Mouse (Mus musculus) embryonic fibroblast, embryonic 13.5 days (primary cell): ENCODE measurements around the gene Sympk. TPM values are rescaled to one million over a fixed set of nuclear protein-coding genes. Genes with fewer than 3 reads are reported as not detected.

Experiments
- H3K27ac ChIP-seq: 2 replicates; pipeline ENCODE4 v1.5.1; 2012; ENCODE audit warnings: low read length, control low read depth, inconsistent platforms; ENCODE audit not compliant: insufficient read depth
- H3K4me1 ChIP-seq: 2 replicates; pipeline ENCODE4 v1.6.1; 2011; ENCODE audit warnings: low read length; ENCODE audit not compliant: control insufficient read depth, insufficient read depth
- H3K4me3 ChIP-seq: 2 replicates; pipeline ENCODE4 v1.5.1; 2011; ENCODE audit warnings: mild to moderate bottlenecking, control low read depth, low read length; ENCODE audit not compliant: insufficient read depth
- CTCF ChIP-seq: IDR thresholded peaks from 2 replicates; pipeline ENCODE4 v1.5.1; 2011; ENCODE audit warnings: mild to moderate bottlenecking, control low read depth, low read length, moderate library complexity, borderline replicate concordance; ENCODE audit not compliant: insufficient read depth
- POLR2A ChIP-seq: IDR thresholded peaks from 2 replicates; pipeline ENCODE4 v1.6.1; 2011; ENCODE audit warnings: low read depth, mild to moderate bottlenecking, control low read depth, low read length, moderate library complexity
- polyA plus RNA-seq: library from polyadenylated mRNA; stranded (reverse); fragments of >200 nt; gene quantifications from 2 replicates; pipeline ENCODE4 v1.2.4, GENCODE M21; 2011; ENCODE audit warnings: low read depth; ENCODE audit not compliant: missing spikeins, insufficient read length

Sympk gene
- polyA plus RNA-seq, 1 experiment, result 72.6 TPM

DNA sequence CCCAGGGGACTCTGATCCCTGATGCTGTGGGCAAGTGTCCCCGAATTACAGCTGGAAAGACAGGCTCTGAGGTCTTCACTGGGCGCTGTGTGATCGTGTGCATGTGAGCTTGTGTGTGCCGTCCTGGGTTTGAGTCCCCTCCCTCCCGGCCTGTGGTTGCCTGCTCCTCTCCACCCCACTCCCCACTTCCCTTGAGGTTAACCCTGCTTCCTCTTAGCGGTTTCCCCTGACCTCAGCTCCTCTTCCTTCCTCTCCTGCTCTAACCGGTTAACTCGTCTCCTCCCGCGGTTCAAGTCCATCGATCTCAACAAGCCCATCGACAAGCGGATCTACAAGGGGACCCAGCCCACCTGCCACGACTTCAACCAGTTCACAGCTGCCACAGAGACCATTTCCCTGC is 53.6 kb downstream of the Sympk start:
- TF ChIP-seq CTCF (no peak), POLR2A (no peak)
- peak overlapping the region; percentile 89 for H3K4me3 ChIP-seq
- peaks cover 4% of the 10 kb centered on the region; the same call in 1 of the 2 replicates for H3K4me1 ChIP-seq
- no peak overlapping the region for H3K27ac ChIP-seq

DNA sequence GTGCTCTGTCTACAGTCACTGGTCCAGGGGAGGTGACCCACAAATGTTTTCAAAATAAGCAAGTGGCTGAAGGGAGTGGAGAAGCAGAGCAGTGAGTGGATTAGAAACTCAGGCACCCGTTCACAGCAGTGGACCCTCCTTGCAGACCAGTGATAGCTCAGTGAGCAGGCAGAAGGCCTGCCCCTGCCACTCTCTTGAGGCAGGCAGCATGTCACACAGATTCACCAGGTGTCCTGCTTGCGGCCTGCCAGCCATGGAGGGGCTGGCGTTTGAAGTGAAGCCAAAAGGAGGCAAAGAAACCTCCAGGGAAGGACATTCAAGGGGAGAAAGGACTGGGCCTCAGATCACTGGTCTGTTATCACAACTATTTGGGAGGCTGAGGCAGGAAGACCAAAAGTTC is 54.6 kb downstream of the Sympk start:
- H3K4me1 ChIP-seq, result peaks cover 4% of the 10 kb centered on the region
- H3K27ac ChIP-seq, result no peak overlapping the region
- TF ChIP-seq CTCF, result no peak
- no peak overlapping the region for H3K4me3 ChIP-seq

DNA sequence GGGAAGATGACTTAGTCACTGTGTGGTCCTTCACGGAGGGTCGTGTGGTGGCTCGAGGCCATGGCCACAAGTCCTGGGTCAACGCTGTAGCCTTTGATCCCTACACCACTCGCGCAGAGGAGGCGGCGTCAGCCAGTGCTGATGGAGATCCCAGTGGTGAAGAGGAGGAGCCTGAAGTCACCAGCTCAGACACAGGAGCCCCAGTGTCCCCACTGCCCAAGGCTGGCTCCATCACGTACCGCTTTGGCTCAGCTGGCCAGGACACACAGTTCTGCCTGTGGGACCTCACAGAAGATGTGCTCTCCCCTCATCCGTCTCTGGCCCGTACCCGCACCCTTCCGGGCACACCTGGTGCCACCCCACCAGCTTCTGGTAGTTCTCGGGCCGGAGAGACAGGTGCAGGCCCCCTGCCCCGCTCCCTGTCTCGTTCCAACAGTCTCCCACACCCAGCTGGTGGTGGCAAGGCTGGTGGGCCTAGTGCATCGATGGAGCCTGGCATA is 56.3 kb downstream of the Sympk start:
- Histone ChIP-seq H3K4me3 (no peak overlapping the region), H3K4me1 (peaks cover 4% of the 10 kb centered on the region), H3K27ac (no peak overlapping the region)
- no peak for TF ChIP-seq POLR2A
- TF ChIP-seq CTCF, result no peak

DNA sequence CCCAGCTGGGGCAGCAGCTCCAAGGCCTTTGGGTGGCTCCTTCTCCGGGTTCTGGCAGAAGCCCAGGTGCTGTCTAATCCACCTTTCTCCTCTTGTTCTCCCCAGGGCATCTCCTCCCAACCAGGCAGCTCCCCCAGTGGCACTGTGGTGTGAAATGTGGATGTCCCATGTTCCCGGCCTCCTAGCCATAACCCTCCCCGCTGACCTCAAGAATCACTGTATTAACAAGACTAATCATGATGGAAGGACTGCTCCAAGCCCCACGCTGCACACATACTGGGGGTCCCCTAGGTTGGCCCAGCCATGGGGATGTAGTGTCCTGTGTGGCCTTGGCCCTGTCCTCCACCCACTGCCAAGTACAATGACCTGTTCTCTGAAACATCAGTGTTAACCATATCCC is 58.0 kb downstream of the Sympk start:
- H3K4me3 ChIP-seq, result no peak overlapping the region
- peaks cover 4% of the 10 kb centered on the region for H3K4me1 ChIP-seq
- TF ChIP-seq POLR2A (no peak), CTCF (no peak)
- H3K27ac ChIP-seq, result 0 out of 2 replicates have a peak overlapping the region, but pooled peaks have one; percentile 63

DNA sequence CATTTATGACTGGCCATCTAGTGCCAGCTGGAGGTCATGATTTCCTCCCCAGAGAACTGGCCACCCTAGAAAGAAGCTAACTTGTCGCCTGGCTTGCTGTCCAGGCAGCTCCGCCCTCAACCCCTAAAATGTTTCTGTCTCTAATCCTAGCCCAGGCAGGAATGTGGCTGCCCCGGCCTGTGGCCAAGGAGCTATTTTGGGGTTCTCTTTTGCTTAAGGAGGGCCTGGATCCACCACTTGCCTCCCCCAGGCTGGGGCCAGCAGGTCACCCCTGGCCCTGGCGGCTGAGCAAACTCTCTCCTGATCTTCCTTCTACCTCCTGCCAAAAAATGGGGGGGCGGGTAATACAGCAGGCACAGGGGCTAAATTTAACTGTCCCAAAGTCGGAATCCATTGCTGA is 58.9 kb downstream of the Sympk start:
- H3K4me3 ChIP-seq, result no peak overlapping the region
- no peaks in the 10 kb centered on the region; the same call in 1 of the 2 replicates for H3K4me1 ChIP-seq
- peak overlapping the region; percentile 63 for H3K27ac ChIP-seq

DNA sequence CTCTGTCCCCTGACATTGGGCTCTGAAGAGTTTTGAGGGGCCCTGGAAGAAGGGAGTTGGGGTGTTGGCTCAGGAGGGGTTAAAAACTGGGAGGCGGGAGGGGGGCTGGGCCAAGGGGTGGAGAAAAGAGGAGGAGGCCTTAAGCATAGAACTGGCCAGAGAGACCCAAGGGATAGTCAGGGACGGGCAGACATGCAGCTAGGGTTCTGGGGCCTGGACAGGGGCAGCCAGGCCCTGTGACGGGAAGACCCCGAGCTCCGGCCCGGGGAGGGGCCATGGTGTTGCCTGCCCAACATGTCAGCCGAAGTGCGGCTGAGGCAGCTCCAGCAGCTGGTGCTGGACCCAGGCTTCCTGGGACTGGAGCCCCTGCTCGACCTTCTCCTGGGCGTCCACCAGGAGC is 59.5 kb downstream of the Sympk start, which contains the start of gene Dmpk:
Gene Dmpk (plus strand): TSS at position 149 of the 400 bp plus-strand sequence.
- H3K4me1 ChIP-seq, result no peaks in the 10 kb centered on the region; the same call in 1 of the 2 replicates
- TF ChIP-seq CTCF (no peak), POLR2A (peak; percentile 63; the same call in 1 of the 2 replicates)
- H3K4me3 ChIP-seq, result peak within 1 kb of the TSS; percentile 5; the same call in 1 of the 2 replicates
- H3K27ac ChIP-seq, result peak within 1 kb of the TSS; percentile 63

More for the DNA sequence above, 58.9 kb downstream of the Sympk start:
- TF ChIP-seq POLR2A, result no peak
- no peak for TF ChIP-seq CTCF

DNA sequence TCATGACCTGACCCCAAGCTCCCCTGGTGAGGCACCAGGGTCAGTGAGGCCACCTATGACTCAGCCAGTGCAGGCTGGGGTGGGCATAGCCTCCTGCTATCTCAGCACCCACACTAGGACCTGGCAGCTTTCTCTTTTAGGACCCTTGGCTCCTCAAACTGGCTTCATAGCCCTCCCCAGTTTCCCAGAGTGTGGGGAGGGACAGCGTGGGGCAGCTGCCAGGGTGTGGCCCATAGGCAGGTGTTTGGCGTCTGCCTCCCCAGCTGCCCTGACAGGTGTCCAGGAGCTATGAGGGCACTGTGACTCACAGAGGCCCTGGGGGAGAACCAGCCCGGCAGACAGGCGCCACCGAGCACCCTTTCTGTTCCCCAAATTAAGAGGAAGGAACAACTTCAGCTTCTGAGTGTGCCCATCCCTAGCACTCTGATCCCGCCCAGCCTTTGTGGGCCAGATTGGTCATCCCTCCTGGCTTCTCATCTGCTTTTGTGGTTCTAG is 60.1 kb downstream of the Sympk start:
- Histone ChIP-seq H3K4me1 (no peaks in the 10 kb centered on the region; the same call in 1 of the 2 replicates), H3K4me3 (no peak overlapping the region; the same call in 1 of the 2 replicates), H3K27ac (peak overlapping the region; percentile 32)
- TF ChIP-seq CTCF (no peak), POLR2A (peak; percentile 21; the same call in 1 of the 2 replicates)

DNA sequence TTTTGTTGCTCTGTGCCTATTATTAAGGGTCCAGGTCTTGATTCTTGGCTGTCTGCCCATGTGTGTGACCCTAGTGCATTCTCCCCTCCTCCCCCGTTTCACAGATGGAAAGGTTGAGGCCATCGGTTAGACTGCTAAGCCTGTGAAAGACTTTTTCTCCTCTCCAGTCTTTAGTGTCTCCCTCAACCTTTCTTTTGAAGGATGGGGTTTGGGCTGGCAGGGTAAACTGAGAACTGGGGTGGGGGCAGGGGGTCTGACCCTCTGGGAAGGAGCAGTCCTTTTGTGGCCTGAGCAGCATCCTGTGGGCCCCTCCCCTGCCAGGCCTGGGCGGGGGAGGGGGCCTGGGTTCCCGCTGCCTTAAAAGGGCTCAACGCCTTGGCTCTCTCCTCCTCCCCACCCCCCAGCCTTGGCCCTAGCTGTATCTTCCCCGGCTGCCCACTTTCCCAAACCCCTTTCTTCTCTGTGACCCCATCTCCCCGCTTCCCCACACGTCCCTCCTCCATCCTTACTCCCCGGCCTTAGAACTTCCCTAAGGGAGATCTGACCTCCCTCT is 60.8 kb downstream of the Sympk start:
- peak overlapping the region; percentile 32 for H3K27ac ChIP-seq
- H3K4me1 ChIP-seq, result no peaks in the 10 kb centered on the region; the same call in 1 of the 2 replicates
- TF ChIP-seq CTCF (no peak), POLR2A (no peak)
- H3K4me3 ChIP-seq, result no peak overlapping the region

DNA sequence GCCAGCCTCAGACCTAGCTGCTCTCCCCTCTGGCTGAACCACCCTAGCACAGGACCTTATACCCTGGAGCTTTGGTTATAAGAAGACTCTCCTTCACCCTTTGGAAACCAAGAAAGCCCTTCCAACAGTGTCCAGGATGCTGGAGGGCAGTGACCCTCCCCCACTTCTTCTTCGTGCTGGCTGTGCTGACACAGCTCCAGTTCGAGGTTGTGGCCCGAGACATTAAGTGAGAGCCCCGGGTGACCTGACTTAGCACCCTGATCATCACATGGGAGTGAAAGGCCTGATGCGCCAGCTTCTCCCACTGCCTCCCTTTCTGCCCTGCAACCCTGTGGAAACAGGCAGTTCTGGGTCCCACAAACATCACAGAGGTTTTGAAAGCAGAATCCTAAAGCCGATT is 61.3 kb downstream of the Sympk start:
- H3K4me1 ChIP-seq, result no peaks in the 10 kb centered on the region; the same call in 1 of the 2 replicates
- no peak overlapping the region for H3K4me3 ChIP-seq
- H3K27ac ChIP-seq, result peak overlapping the region; percentile 32
- TF ChIP-seq CTCF, result no peak
- TF ChIP-seq POLR2A, result no peak

DNA sequence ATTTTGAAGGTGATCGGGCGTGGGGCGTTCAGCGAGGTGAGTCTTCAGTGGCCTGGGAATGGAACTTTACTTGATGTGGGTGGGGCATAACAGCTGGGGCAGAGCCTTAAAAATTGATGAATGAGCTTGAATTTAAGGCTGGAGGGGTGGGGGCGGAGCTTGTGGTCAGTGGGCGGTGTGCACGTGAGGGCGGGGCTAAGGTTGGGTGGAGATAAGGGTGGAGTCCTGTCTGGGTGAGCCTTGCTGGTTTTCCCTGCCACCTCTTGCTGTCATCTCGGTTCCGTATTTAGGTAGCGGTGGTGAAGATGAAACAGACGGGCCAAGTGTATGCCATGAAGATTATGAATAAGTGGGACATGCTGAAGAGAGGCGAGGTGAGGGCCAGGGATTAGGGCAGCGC is 61.9 kb downstream of the Sympk start:
- H3K27ac ChIP-seq, result no peak overlapping the region
- no peaks in the 10 kb centered on the region; the same call in 1 of the 2 replicates for H3K4me1 ChIP-seq
- no peak overlapping the region for H3K4me3 ChIP-seq
- TF ChIP-seq POLR2A (peak; percentile 42; the same call in 1 of the 2 replicates), CTCF (no peak)
